Mouse (Mus musculus) midbrain, postnatal 0 days (tissue): Measurements from ENCODE around the gene Btbd35f19. TPM values are rescaled to one million over a fixed set of nuclear protein-coding genes. Genes with fewer than 3 reads are reported as not detected.
"Not testable (repeated sequence)": the region's sequence is repeated elsewhere in the genome, so short reads cannot be mapped to it uniquely, and the experiment has no call there.

Experiments used
- ATAC-seq: fragments of 200-750 bp; cut with Nextera tagmentation; 2 replicates; pipeline ENCODE4 v1.8.0; 2017; ENCODE audit warnings: moderate number of reproducible peaks, mild to moderate bottlenecking, moderate TSS enrichment, moderate library complexity; ENCODE audit not compliant: low FRiP score
- DNase-seq: peaks from one replicate; pipeline ENCODE4 v3.0.0-alpha.2; 2015; ENCODE audit warnings: low spot score
- H3K27ac ChIP-seq: fragments of 300-500 bp; sonication (generic); 2 replicates; pipeline ENCODE4 v1.5.1; 2014; ENCODE audit warnings: low read depth, mild to moderate bottlenecking, low read length, mixed read lengths
- H3K27me3 ChIP-seq: fragments of 300-500 bp; sonication (generic); 2 replicates; pipeline ENCODE4 v1.6.1; 2014; ENCODE audit warnings: low read length, control low read depth, mixed read lengths; ENCODE audit not compliant: insufficient read depth
- H3K36me3 ChIP-seq: fragments of 300-500 bp; sonication (generic); 2 replicates; pipeline ENCODE4 v1.6.1; 2014; ENCODE audit warnings: low read length, control low read depth, mixed read lengths; ENCODE audit not compliant: insufficient read depth
- H3K4me1 ChIP-seq: fragments of 300-500 bp; sonication (generic); 2 replicates; pipeline ENCODE4 v1.6.1; 2014; ENCODE audit warnings: mild to moderate bottlenecking, control low read depth, antibody characterized with exemption, low read length, mixed read lengths; ENCODE audit not compliant: insufficient read depth
- H3K4me2 ChIP-seq: fragments of 300-500 bp; sonication (generic); 2 replicates; pipeline ENCODE4 v1.6.1; 2014; ENCODE audit warnings: low read depth, mild to moderate bottlenecking, low read length, mixed read lengths; ENCODE audit not compliant: poor library complexity, severe bottlenecking
- H3K4me3 ChIP-seq: fragments of 300-500 bp; sonication (generic); 2 replicates; pipeline ENCODE4 v1.5.1; 2014; ENCODE audit warnings: low read depth, mild to moderate bottlenecking, low read length, moderate library complexity
- H3K9ac ChIP-seq: fragments of 300-500 bp; sonication (generic); replicated peaks from 2 replicates; pipeline ENCODE4 v1.6.1; 2014; ENCODE audit warnings: mild to moderate bottlenecking, low read length, moderate library complexity, mixed read lengths; ENCODE audit not compliant: poor library complexity, severe bottlenecking
- H3K9me3 ChIP-seq: fragments of 300-500 bp; sonication (generic); 2 replicates; pipeline ENCODE4 v1.6.1; 2016; ENCODE audit warnings: low read length, control low read depth
- WGBS: fragments of 180-500 bp; shearing (Covaris S2); extraction: QIAGEN DNeasy Blood & Tissue Kit; methylation state at CpG from one replicate; pipeline ENCODE4 v1.1.7; 2014; 5-methylcytosine and 5-hydroxymethylcytosine counted together
- polyA plus RNA-seq: library from polyadenylated mRNA; unstranded; fragments of >200 nt; fragmentation: Nextera tagmentation; extraction: Ambion mirVana; gene quantifications from 2 replicates; pipeline ENCODE4 v1.2.1, GENCODE M21; 2015
- total RNA-seq: library from RNA; depleted of rRNA; stranded (reverse); fragments of >200 nt; gene quantifications from 2 replicates; pipeline ENCODE4 v1.2.3, GENCODE M21; 2014; rRNA removed

Btbd35f19 gene
- total RNA-seq (not detected in 2 replicates), polyA plus RNA-seq (not detected in 2 replicates)

- not testable (repeated sequence) for H3K27ac ChIP-seq, ATAC-seq, H3K36me3 ChIP-seq, H3K4me1 ChIP-seq, H3K4me3 ChIP-seq, H3K27me3 ChIP-seq, DNase-seq, H3K4me2 ChIP-seq, H3K9ac ChIP-seq, H3K9me3 ChIP-seq
- WGBS = no CpG with 5 or more reads among the region's 4 CpGs
Measured at GRCm38 (mm10) chrX:31383818-31384217, at the start of gene Btbd35f19. Btbd35f19 (minus strand) TSS chrX:31383918.

GRCm38 (mm10) chrX:31341924-31342323, 41.8 kb downstream of the Btbd35f19 start:
- not testable (repeated sequence) for H3K9me3 ChIP-seq, H3K4me3 ChIP-seq, H3K4me1 ChIP-seq, H3K4me2 ChIP-seq, H3K9ac ChIP-seq, DNase-seq, H3K27me3 ChIP-seq, H3K36me3 ChIP-seq, ATAC-seq, H3K27ac ChIP-seq
- 81% methylated on average over 2 of the region's 4 CpGs for WGBS

- H3K4me2 ChIP-seq, H3K36me3 ChIP-seq, DNase-seq, H3K9ac ChIP-seq, H3K4me1 ChIP-seq, ATAC-seq, H3K27ac ChIP-seq, H3K4me3 ChIP-seq, H3K9me3 ChIP-seq, H3K27me3 ChIP-seq: not testable (repeated sequence)
- WGBS = no CpG with 5 or more reads among the region's 4 CpGs
Measured at GRCm38 (mm10) chrX:31336154-31336553, 47.6 kb downstream of the Btbd35f19 start, which contains the start of gene Btbd35f26. Btbd35f26 (plus strand) TSS chrX:31336454.

Other genes with a start within 250 kb of the Btbd35f19 start
- not detected in 2 replicates for gene Spin2f, start 130.0 kb downstream of the Btbd35f19 start, total RNA-seq
- gene Spin2f, start 130.0 kb downstream of the Btbd35f19 start, polyA plus RNA-seq = not detected in 2 replicates
- not detected in 2 replicates for gene Btbd35f26, start 47.5 kb downstream of the Btbd35f19 start, total RNA-seq
- not detected in 2 replicates for gene Btbd35f26, start 47.5 kb downstream of the Btbd35f19 start, polyA plus RNA-seq
- not detected in 2 replicates for gene Gm21883, start 190.4 kb upstream of the Btbd35f19 start, total RNA-seq
- not detected in 2 replicates for gene Gm21883, start 190.4 kb upstream of the Btbd35f19 start, polyA plus RNA-seq
- gene Spin2e, start 235.0 kb upstream of the Btbd35f19 start, total RNA-seq = not detected in 2 replicates
- gene Spin2e, start 235.0 kb upstream of the Btbd35f19 start, polyA plus RNA-seq = not detected in 2 replicates